Mouse (Mus musculus): ENCODE measurements around the gene Fbxo34.

DNA sequence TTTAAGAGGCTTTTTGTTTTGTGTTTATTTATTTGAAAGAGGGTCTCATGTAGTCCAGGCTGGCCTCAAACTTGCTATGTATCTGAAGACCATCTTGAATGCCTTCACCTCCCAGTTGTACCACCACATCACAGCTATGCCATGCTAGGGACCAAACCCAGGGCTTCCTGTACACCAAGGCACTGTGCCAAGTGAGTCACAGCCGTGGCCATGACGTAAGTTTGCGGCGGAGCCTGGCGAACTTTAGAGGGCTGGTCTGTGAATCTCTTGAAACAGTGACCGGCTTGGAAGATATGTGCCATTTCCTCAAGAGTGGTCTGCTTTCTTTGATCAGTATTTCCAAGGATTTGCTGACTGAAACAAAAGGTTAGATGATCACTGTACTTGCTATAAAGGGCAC, 68.4 kb downstream of the Fbxo34 start:
- no peak for TF ChIP-seq POLR2A (IDR thresholded peaks at IDR 0.05; ENCODE audit: insufficient read depth, low read depth, low read length)
- no peak for TF ChIP-seq CTCF (IDR thresholded peaks at IDR 0.05; ENCODE audit: insufficient read depth, low read depth, low read length)
